Mouse (Mus musculus) brain, adult 2 months (tissue): ENCODE measurements around the gene Aldoart1.

Source experiments
- DNase-seq: peaks from one replicate; pipeline ENCODE4 v3.0.0; 2011; ENCODE audit warnings: low read depth, low spot score

The Aldoart1 gene

GRCm38 (mm10) chr4:72852534-72852933, at the start of gene Aldoart1:
Gene Aldoart1 (minus strand): TSS chr4:72852634.
- DNase-seq = no peak

GRCm38 (mm10) chr4:72901566-72901965, 49.1 kb upstream of the Aldoart1 start:
- DNase-seq = no peak

GRCm38 (mm10) chr4:72865371-72866075, 13.1 kb upstream of the Aldoart1 start:
- DNase-seq = no peak

GRCm38 (mm10) chr4:72844276-72844675, 8.2 kb downstream of the Aldoart1 start:
- no peak for DNase-seq

- no peak for DNase-seq
These were observed 9.4 kb downstream of the Aldoart1 start for GRCm38 (mm10) chr4:72843025-72843424.

GRCm38 (mm10) chr4:72836430-72836829, 16.0 kb downstream of the Aldoart1 start:
- no peak for DNase-seq

GRCm38 (mm10) chr4:72835400-72835799, 17.0 kb downstream of the Aldoart1 start:
- no peak for DNase-seq

- no peak for DNase-seq
These were observed 51.6 kb downstream of the Aldoart1 start for GRCm38 (mm10) chr4:72800816-72801215.
